Mouse (Mus musculus) intestine, embryonic 16.5 days (tissue): Measurements from ENCODE around the gene 2700049A03Rik. TPM values are rescaled to one million over a fixed set of nuclear protein-coding genes. Genes with fewer than 3 reads are reported as not detected.

Experiments used
- ATAC-seq: fragments of 200-750 bp; cut with Nextera tagmentation; 2 replicates; pipeline ENCODE4 v1.8.0; 2017; ENCODE audit warnings: moderate TSS enrichment, moderate library complexity
- H3K27ac ChIP-seq: fragments of 300-500 bp; sonication (generic); 2 replicates; pipeline ENCODE4 v1.5.1; 2014; ENCODE audit warnings: mild to moderate bottlenecking, low read length
- H3K27me3 ChIP-seq: fragments of 300-500 bp; sonication (generic); replicated peaks from 2 replicates; pipeline ENCODE4 v1.6.1; 2014; ENCODE audit warnings: low read length, control low read depth, mixed read lengths; ENCODE audit not compliant: control insufficient read depth, insufficient read depth
- H3K36me3 ChIP-seq: fragments of 300-500 bp; sonication (generic); 2 replicates; pipeline ENCODE4 v1.6.1; 2014; ENCODE audit warnings: low read length, control low read depth; ENCODE audit not compliant: control insufficient read depth, insufficient read depth
- H3K4me1 ChIP-seq: fragments of 300-500 bp; sonication (generic); 2 replicates; pipeline ENCODE4 v1.6.1; 2014; ENCODE audit warnings: low read length, control low read depth, mixed read lengths; ENCODE audit not compliant: control insufficient read depth, insufficient read depth
- H3K4me2 ChIP-seq: fragments of 300-500 bp; sonication (generic); 2 replicates; pipeline ENCODE4 v1.6.1; 2014; ENCODE audit warnings: low read depth, low read length, control low read depth
- H3K4me3 ChIP-seq: fragments of 300-500 bp; sonication (generic); 2 replicates; pipeline ENCODE4 v1.5.1; 2014; ENCODE audit warnings: mild to moderate bottlenecking, low read length
- H3K9ac ChIP-seq: fragments of 300-500 bp; sonication (generic); 2 replicates; pipeline ENCODE4 v1.6.1; 2014; ENCODE audit warnings: low read depth, low read length
- H3K9me3 ChIP-seq: fragments of 300-500 bp; sonication (generic); 2 replicates; pipeline ENCODE4 v1.6.1; 2016; ENCODE audit warnings: low read length, control low read depth; ENCODE audit not compliant: control insufficient read depth
- WGBS: fragments of 180-500 bp; shearing (Covaris S2); extraction: QIAGEN DNeasy Blood & Tissue Kit; methylation state at CpG from one replicate; pipeline ENCODE4 v1.1.7; 2014; 5-methylcytosine and 5-hydroxymethylcytosine counted together
- polyA plus RNA-seq: library from polyadenylated mRNA; unstranded; fragments of >200 nt; fragmentation: Nextera tagmentation; extraction: Ambion mirVana; gene quantifications from 2 replicates; pipeline ENCODE4 v1.2.1, GENCODE M21; 2015

Gene 2700049A03Rik
- polyA plus RNA-seq, 1 experiment from 2014 or later: 11.0 TPM

DNA sequence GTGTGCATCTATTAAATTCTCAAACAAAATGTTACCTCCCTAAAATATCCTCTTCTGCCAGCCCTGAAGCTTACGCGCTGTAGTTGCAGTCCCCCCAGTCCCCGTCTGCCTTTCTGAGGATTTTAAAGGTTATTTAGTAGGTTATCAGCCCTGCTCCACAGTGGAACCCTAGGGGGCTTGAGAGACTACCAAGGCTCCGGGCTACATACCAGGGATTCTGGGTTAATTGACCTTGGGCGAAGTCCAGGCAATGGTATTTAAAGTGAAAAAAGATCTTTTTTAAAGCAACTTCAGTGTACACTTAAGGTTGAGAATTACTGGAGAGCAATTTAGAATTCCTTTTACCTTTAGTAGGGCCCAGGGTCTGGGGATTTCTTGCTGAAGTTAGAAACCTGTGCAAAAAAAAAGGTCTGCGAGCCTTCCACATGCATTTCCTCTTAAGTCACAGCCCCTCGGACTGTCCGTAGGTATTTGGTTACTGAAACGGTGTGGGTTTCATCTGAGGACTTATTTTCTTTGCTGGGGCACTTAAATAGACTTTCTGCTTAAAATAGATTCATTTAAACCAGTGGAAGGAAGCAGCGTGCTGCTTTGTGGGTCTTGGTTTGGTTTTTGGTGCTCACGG lies 108.2 kb downstream of the 2700049A03Rik start:
- 83% methylated on average over 11 of the region's 11 CpGs for WGBS
- no peaks in the 10 kb centered on the region for H3K27me3 ChIP-seq
- peaks cover 12% of the 10 kb centered on the region; the same call in 1 of the 2 replicates for H3K9me3 ChIP-seq
- no peak for ATAC-seq
- peaks cover 6% of the 10 kb centered on the region; the same call in 1 of the 2 replicates for H3K4me1 ChIP-seq
- no peak overlapping the region for H3K4me3 ChIP-seq
- peaks cover 23% of the 10 kb centered on the region for H3K36me3 ChIP-seq
- no peak overlapping the region for H3K4me2 ChIP-seq
- no peak overlapping the region for H3K9ac ChIP-seq
- no peak overlapping the region for H3K27ac ChIP-seq

DNA sequence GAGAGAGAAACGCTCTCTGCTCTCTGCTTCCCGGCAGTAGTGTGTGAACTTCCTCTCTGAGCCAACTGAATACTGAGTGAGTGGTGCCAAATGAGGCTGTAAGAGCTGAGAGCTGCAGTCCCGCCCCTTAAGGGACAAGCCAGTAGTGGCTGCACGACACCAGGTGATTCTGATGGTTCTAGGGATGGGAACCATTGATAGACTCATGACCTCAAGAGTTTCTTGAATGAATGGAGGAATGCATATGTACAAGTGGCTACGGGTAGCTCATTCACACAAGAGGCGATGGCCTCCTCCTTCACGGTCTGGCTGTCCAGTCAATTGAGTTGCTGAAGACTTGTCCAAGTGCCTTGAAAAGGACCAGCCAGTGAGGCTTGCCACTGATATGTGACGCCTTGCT lies 110.5 kb downstream of the 2700049A03Rik start:
- Histone ChIP-seq H3K27me3 (no peaks in the 10 kb centered on the region), H3K27ac (no peak overlapping the region), H3K4me1 (peaks cover 6% of the 10 kb centered on the region; the same call in 1 of the 2 replicates), H3K4me3 (no peak overlapping the region), H3K9ac (no peak overlapping the region), H3K36me3 (peaks cover 20% of the 10 kb centered on the region), H3K4me2 (no peak overlapping the region), H3K9me3 (peaks cover 8% of the 10 kb centered on the region; the same call in 1 of the 2 replicates)
- no peak for ATAC-seq
- WGBS: 85% methylated on average over 8 of the region's 8 CpGs

DNA sequence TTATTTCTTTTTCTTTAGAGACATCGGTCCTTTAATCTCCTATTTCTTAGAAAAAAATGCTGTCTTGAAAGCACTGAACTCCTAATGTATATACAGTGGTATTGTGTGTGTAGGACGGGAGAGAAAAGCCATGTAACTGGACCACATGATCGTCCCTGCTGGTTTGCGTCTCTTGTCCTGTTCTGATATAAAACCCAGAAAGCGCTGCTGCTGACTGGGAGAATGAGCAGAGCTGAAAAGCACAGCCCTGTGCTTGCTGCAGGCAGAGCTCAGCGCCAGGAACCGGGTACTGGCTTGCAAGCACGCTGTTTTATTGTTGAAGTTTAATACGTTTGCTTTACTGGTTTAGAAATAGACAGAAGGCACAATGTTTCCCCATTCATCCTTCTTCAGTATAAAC lies 112.7 kb downstream of the 2700049A03Rik start:
- H3K4me3 ChIP-seq: no peak overlapping the region
- H3K27me3 ChIP-seq: no peaks in the 10 kb centered on the region
- H3K36me3 ChIP-seq: peaks cover 2% of the 10 kb centered on the region; the same call in 1 of the 2 replicates
- H3K4me1 ChIP-seq: peaks cover 6% of the 10 kb centered on the region; the same call in 1 of the 2 replicates
- no peak overlapping the region for H3K4me2 ChIP-seq
- ATAC-seq: peak; percentile 59; the same call in 1 of the 2 replicates
- no peaks in the 10 kb centered on the region for H3K9me3 ChIP-seq
- no peak overlapping the region; the same call in 1 of the 2 replicates for H3K9ac ChIP-seq
- 34% methylated on average over 9 of the region's 9 CpGs for WGBS
- 0 out of 2 replicates have a peak overlapping the region, but pooled peaks have one; percentile 23 for H3K27ac ChIP-seq

DNA sequence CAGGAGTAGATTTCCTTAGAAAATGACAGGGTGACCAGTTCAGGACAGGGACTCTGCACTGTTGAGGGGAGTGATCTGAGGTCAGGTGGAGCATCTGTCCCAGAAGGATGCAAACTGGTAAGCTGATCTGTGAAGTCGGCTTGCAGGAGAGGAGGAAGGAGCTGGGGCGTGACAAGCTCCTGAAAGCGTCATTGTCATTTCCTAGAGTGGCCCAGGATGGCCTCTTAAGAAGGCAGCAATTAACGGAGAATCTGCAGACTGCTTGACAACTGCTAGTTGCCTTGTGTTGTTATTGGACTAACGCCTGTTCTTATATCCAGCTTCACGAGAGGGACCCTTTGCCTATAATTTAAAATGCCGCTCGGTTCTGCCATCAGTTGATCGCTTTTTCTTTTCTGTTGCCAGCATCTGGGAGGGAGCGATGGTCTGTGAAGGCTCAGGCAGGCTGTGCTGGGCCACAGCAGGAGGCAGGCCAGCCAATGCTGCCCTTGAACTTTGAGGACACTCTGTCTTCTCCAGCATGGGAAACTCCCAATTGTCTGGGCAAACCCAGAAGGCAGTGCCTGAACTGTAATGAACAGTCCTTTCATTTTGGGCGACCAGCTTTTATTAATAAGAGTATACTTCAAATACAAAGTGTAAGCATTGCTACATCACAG lies 116.0 kb downstream of the 2700049A03Rik start:
- no peak overlapping the region for H3K4me2 ChIP-seq
- peaks cover 6% of the 10 kb centered on the region; the same call in 1 of the 2 replicates for H3K4me1 ChIP-seq
- no peaks in the 10 kb centered on the region for H3K9me3 ChIP-seq
- no peak overlapping the region for H3K4me3 ChIP-seq
- ATAC-seq: no peak
- no peaks in the 10 kb centered on the region for H3K27me3 ChIP-seq
- no peak overlapping the region for H3K27ac ChIP-seq
- WGBS: 54% methylated on average over 11 of the region's 11 CpGs
- H3K9ac ChIP-seq: no peak overlapping the region
- no peaks in the 10 kb centered on the region for H3K36me3 ChIP-seq

DNA sequence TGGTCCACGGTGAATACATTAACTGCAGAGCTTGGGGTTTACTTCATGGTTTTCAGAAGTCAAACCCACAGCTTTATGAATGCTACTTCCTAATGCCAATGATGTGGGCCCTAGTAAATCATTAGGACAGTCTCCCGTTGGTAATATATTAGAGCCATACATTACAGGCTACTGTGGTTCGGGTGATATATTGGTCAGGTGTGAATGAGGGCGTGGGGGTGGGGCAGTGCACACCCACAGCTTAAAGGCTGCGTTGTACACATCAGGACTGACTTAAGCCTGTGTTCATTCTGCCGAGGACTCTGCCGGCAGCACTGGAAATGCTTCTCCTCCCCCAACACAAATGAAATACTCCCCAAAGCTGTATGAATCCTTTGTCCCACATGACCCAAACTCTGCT lies 118.1 kb downstream of the 2700049A03Rik start:
- H3K27ac ChIP-seq: no peak overlapping the region

GRCm38 (mm10) chr12:71258196-71258920 lies 121.7 kb downstream of the 2700049A03Rik start:
- Histone ChIP-seq H3K4me3 (no peak overlapping the region), H3K9me3 (no peaks in the 10 kb centered on the region), H3K9ac (no peak overlapping the region), H3K27ac (no peak overlapping the region), H3K27me3 (no peaks in the 10 kb centered on the region), H3K36me3 (no peaks in the 10 kb centered on the region), H3K4me1 (no peaks in the 10 kb centered on the region; the same call in 1 of the 2 replicates), H3K4me2 (peak overlapping the region; percentile 19; the same call in 1 of the 2 replicates)
- ATAC-seq: peak; percentile 55; the same call in 1 of the 2 replicates
- 32% methylated on average over 18 of the region's 18 CpGs for WGBS

More for the DNA sequence above, 118.1 kb downstream of the 2700049A03Rik start:
- WGBS: 59% methylated on average over 7 of the region's 7 CpGs
- Histone ChIP-seq H3K9ac (no peak overlapping the region), H3K9me3 (no peaks in the 10 kb centered on the region), H3K27me3 (no peaks in the 10 kb centered on the region), H3K4me1 (peaks cover under 1% of the 10 kb centered on the region), H3K36me3 (no peaks in the 10 kb centered on the region), H3K4me3 (no peak overlapping the region), H3K4me2 (no peak overlapping the region)
- ATAC-seq: no peak

- no peak overlapping the region for H3K9ac ChIP-seq
- no peaks in the 10 kb centered on the region for H3K9me3 ChIP-seq
- WGBS: 59% methylated on average over 4 of the region's 4 CpGs
- no peaks in the 10 kb centered on the region for H3K27me3 ChIP-seq
- H3K4me2 ChIP-seq: no peak overlapping the region
- ATAC-seq: no peak
- no peak overlapping the region for H3K4me3 ChIP-seq
- H3K36me3 ChIP-seq: no peaks in the 10 kb centered on the region
- H3K27ac ChIP-seq: no peak overlapping the region
- H3K4me1 ChIP-seq: no peaks in the 10 kb centered on the region
Measured at GRCm38 (mm10) chr12:71264211-71264610, 127.6 kb downstream of the 2700049A03Rik start.

DNA sequence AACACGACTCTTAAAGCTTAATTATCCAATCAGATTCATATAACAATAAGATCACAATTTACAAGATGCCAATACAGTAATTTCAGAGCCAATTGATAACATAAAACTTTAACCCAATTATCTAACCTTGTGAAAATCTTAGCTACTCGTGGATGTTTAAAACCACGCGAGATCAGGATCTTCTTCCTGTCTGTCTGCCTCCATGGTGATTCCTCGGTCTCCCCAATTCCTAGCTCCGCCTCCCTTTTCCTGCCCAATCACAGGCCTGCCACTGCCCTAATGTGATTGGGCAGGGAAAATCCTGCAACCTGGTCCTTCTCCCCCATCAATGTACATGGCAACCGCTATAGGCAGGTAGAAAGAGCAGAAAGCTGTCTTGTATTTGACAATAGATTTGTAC lies 132.7 kb downstream of the 2700049A03Rik start:
- H3K4me1 ChIP-seq: no peaks in the 10 kb centered on the region
- no peak overlapping the region for H3K4me2 ChIP-seq
- no peak overlapping the region for H3K9ac ChIP-seq
- no peaks in the 10 kb centered on the region for H3K36me3 ChIP-seq
- H3K27me3 ChIP-seq: no peaks in the 10 kb centered on the region
- no peak overlapping the region for H3K4me3 ChIP-seq
- ATAC-seq: no peak
- no peak overlapping the region for H3K27ac ChIP-seq
- WGBS: 90% methylated on average over 7 of the region's 7 CpGs
- no peaks in the 10 kb centered on the region for H3K9me3 ChIP-seq

- Histone ChIP-seq H3K36me3 (no peaks in the 10 kb centered on the region), H3K9ac (no peak overlapping the region), H3K27ac (no peak overlapping the region), H3K27me3 (no peaks in the 10 kb centered on the region), H3K9me3 (no peaks in the 10 kb centered on the region), H3K4me3 (no peak overlapping the region), H3K4me1 (no peaks in the 10 kb centered on the region), H3K4me2 (no peak overlapping the region)
- 76% methylated on average over 5 of the region's 5 CpGs for WGBS
- no peak for ATAC-seq
Measured at GRCm38 (mm10) chr12:71271131-71271530, 134.5 kb downstream of the 2700049A03Rik start.
